Mouse (Mus musculus) neural tube, embryonic 10.5 days (tissue): ENCODE measurements around the gene Mtrr.
A peak's percentile ranks its signal among the peaks of the same experiment; 100 is the strongest.

Source experiments
- DNase-seq: peaks from one replicate; pipeline ENCODE4 v3.0.0-alpha.2; 2017; ENCODE audit warnings: low spot score; ENCODE audit errors: extremely low spot score

Gene Mtrr

GRCm38 (mm10) chr13:68581747-68582516 lies at the start of gene Mtrr, which contains the start of gene Fastkd3:
TSS of gene Mtrr (minus strand) at chr13:68582149.
TSS of gene Fastkd3 (plus strand) at chr13:68582234.
- peak; percentile 98 for DNase-seq

DNA sequence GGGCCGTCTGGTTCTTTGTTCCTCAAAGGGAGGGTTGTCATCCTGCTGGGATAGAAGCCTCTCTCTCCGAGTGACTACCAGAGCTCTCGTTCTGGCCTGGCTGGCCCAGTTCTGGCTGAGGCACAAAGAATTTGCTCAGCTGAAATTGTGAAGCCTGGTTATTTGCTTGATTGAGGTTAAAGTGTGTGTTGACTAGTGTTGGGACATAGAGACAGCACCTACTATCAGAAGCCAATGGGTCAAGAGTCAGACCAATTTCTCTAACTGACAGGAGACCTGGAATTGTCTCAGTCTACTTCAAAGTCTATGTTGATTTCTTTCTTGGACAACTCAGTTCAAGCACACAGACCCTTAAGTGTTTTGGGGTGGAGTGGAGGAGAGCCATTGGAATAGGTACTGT lies 45.1 kb upstream of the Mtrr start:
- DNase-seq = no peak

- no peak for DNase-seq
These were observed 40.8 kb upstream of the Mtrr start for GRCm38 (mm10) chr13:68622792-68623191.

- DNase-seq = no peak
These were observed 25.9 kb upstream of the Mtrr start for GRCm38 (mm10) chr13:68607652-68608405.

DNA sequence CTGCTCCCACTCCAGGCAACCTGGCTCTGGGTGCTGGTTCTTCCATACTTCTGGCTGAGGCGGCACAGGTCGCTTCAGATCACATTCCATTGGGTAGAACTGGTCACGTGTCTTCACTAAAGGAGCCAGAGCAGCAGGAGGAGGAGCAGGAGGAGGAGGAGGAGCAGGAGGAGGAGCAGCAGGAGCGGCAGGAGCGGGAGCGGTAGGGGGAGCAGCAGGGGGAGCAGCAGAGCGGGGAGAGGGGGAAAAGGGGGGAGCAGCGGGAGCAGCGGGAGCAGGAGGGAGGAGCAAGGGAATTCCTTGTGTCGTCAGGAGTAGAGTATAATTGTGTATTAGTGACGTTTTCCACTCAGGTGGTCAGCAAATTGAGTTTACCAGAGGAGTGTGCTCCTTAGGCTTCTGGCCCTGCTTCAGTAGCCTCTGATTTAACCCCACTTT lies 23.8 kb upstream of the Mtrr start:
- DNase-seq = peak; percentile 55

GRCm38 (mm10) chr13:68603085-68603484 lies 21.1 kb upstream of the Mtrr start:
- DNase-seq = no peak

DNA sequence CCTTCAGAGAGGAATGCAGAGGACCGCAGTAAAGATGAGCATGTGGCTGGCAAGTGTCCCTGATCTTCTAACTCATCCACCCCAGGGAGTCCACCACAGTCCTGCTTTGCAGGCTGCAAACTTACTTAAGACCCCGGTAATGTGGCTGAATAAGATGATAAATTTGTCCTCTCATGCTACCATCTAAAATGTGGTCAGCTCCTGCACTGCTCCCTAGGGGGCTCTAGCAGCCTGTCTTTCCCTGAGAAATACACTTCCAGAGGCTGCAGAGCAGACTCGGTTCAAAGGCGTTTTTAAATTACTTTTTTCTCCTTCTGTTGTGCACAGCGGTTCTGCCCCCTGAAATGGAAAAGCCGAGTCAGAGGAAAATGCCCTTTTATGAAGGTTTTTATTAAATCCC lies 19.2 kb upstream of the Mtrr start:
- DNase-seq = peak; percentile 23

DNA sequence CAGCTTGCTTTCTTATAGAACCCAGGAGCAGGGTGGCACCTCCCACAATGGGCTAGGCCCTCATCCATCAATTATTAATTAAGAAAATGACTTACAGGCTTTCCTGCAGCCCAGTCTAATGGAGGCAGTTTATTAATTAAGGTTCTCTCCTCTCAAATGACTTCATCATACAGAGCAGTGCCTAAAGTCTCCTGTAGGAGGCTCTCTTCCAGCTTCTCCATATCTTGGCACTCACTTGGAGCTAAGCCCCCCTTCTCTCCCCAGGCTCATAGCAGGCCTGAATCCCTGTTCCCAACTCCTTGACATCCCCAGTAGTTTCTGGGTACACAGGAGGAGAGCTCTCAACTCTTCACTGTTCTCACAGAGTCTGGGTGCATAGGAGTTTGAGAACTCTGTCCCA lies 17.0 kb upstream of the Mtrr start:
- DNase-seq = no peak

- DNase-seq = no peak
These were observed 15.7 kb upstream of the Mtrr start for GRCm38 (mm10) chr13:68597667-68598066.

GRCm38 (mm10) chr13:68597199-68597598 lies 15.2 kb upstream of the Mtrr start, which contains the start of gene 1700001L19Rik:
TSS of gene 1700001L19Rik (plus strand) at chr13:68597421.
- DNase-seq = no peak

DNA sequence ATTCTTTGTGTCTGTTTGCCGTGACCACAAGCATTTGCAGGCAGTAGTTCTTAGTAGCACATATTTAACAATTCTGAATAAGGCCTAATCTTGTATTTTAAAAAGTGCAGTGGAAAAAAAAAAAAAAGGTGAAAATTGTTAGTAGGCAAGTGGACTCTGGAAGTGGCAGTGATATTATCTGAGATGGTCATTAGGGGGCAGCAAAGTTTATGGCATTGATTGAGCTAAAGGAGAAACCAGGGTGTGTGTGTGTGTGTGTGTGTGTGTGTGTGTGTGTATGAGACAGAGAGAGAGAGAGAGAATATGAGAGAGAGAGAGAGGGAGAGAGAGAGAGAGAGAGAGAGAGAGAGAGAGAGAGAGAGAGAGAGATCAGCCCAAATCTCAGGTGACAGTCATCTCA lies 11.8 kb upstream of the Mtrr start:
- DNase-seq = no peak

- DNase-seq = no peak
These were observed 6.4 kb upstream of the Mtrr start for GRCm38 (mm10) chr13:68588352-68588751.

DNA sequence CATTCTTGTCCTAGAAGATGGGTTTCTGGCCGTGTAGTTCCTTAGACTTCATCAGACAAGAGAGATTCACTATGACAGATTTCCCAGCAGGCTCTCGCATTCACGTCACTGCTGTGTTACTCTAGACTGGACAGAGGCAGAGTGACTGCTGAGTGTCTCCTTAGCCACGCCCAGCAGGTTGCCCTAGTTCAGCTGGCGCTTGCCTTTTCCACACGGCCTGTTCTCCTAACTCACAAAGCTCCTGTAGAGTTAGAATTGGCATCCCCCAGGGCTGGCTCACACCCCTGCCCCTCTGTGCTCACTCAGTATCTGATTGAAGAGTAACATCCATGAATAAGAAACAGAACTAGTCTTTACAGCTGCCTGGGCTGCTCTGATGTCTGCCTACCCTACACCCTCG lies 3.5 kb upstream of the Mtrr start:
- DNase-seq = no peak

- DNase-seq = no peak
These were observed 2.0 kb upstream of the Mtrr start for GRCm38 (mm10) chr13:68583961-68584360.

DNA sequence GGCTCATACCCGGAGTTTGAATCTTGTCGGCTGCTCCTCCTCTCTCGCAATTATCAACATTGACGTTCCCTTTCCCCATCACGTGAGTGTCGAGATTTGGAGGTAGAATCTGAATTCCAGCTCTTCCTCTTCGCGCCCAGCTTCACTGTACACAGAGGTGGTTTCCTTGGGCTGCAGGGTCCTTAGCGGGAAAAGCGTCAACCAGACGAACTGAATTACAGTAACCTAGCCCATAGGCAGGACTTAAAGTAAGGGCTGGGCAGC lies 500 bp upstream of the Mtrr start:
- no peak for DNase-seq

DNA sequence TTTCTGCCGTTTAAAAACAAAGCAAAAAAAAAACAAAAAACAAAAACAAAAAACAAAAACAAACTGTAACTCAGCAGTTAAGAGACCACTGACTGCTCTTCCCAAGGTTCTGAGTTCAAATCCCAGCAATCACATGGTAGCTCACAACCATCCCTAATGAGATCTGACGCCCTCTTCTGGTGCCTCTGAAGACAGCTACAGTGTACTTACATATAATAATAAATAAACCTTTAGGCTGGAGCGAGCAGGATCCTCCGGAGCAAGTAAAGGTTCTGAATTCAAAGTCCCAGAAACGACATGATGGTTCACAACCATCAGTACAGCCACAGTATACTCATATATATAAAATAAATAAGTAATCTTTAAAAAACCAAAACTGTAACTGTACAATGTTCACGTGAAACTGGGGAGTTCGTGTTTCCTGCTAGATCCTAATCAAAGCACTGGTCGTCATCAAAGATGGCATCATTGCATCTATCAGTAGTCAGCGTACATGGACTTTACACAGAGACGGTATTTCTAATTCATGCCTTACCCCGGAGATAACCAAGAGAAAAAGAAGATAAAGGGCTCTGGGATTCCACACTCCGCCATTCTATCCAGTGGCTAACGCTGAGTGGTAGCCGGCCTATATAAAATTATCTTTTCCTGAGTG lies 736 bp downstream of the Mtrr start:
- DNase-seq = no peak

DNA sequence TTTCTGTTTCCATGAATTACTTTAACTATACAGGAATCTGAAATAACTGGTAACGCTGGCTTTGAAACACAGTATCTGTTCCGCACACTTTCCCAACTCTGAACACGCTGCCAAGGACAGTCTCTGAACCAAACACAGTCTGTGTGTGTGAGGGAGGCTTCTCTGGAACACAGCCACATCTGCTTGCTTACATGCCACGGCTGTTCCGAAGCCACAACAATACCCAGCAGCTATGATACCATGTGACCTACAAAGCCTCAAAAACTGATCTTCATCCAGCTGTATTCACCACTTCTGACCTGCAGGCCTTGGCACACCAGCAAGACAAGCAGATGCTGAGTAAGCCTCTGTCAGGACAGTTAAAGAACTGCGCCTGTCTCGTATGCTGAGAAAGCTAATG lies 4.0 kb downstream of the Mtrr start:
- no peak for DNase-seq

DNA sequence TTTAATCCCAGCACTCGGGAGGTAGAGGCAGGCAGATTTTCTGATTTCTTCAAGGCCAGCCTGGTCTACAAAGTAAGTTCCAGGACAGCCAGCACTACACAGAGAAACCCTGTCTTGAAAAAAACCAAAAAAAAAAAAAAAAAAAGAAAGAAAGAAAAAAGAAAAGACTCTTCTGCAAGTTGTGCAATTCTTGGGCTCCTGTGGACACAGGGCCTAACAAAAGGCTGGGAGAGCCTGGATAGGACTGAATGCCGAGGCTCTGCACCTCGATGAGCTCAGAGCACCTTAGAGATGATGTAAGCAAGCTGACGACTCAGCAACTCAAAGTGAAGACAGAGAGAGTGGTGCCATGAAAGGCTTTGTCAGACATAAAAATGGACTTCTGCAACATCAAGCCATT lies 7.6 kb downstream of the Mtrr start:
- DNase-seq = no peak

DNA sequence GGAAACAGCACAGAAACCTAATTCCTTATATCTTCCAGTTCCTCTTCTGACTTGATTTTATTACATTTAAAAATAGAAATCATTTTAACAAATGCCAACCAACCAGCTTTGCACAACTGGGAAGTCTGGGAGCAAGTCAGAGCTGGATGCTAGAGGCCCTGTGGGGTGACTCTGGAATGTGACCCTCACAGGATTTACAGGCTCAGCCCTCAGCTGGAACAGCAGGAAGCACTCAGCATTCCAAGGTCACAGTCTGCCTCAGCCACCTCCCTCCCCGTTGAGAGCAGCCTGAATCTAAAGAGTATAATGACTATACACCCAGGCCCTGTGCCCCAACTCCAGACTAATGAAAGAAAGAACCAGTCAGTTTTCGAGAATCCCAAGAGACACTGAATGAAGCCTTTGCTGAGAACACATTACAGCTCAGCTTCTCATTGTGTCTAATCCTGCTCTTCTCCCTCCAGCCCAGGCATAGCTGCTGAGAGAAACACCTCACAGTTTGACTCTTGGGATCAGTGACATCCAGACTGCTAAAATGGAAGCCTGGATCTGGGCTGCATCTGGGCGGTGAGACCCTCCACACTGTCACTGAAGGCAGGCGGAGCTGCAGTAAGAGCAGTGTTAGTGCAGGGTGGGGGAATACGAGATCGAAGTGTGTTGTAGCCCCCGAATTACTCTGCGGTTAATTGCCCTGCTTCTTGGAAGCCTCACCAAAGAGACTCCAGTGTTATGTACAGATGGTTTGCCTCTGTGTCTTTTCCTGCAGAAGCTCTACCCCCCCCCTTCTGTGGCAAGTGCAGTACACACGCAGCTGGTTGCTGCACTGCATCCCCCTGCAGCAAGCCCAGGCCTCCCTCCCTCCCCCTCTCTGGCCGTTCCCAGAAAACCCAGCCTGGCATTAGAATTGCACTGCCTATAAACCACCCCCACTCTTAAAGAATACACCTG lies 8.7 kb downstream of the Mtrr start:
- DNase-seq = peak; percentile 27

- DNase-seq = no peak
These were observed 9.7 kb downstream of the Mtrr start for GRCm38 (mm10) chr13:68572247-68572646.
